19 mouse cellular contexts compared by ENCODE assay signal in the genomic region with DNA sequence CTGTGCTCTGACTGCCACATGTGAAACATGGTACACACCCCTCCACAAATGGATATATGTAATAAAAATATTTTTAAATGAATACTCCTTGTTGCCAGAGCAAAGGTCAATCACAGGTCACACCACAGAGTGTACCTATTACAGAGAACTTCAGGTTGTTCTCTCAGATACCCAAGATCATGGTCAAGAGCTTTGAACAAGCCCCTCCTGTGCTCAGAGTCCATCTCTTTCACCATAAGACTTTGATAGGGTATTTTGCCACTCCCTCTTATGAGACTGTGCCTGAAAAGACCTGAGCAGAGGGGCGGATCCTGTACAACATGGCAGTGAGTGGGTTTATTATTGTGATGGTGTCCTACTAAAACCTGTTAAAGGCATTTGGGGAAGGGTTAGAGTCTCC.
"Had no signal": no experiment of that assay in that cellular context is flagged by ENCODE, and none has a peak within 500 bp of the region (broad histone marks: within the 10 kb centered on the region; RNA-seq: fewer than 3 reads in every experiment).

No protein-coding gene starts in this region.

- H3K27ac ChIP-seq: heart, embryonic 10.5 days; hindbrain, embryonic 13.5 days; hindbrain, embryonic 15.5 days; hindbrain, postnatal 0 days; layer of hippocampus, adult 2 months; left cerebral cortex, adult 2 months; limb, embryonic 10.5 days; limb, embryonic 12.5 days; liver, embryonic 13.5 days had no signal

- H3K36me3 ChIP-seq: heart, embryonic 10.5 days; heart, embryonic 12.5 days; hindbrain, embryonic 13.5 days; hindbrain, embryonic 15.5 days; limb, embryonic 10.5 days; limb, embryonic 12.5 days; liver, embryonic 13.5 days had no signal

- H3K9me3 ChIP-seq: heart, embryonic 10.5 days; heart, embryonic 12.5 days; hindbrain, embryonic 13.5 days; hindbrain, embryonic 15.5 days; limb, embryonic 10.5 days; limb, embryonic 12.5 days; liver, embryonic 13.5 days had no signal

- H3K9ac ChIP-seq: heart, embryonic 12.5 days; hindbrain, embryonic 13.5 days; hindbrain, embryonic 15.5 days; limb, embryonic 12.5 days; liver, embryonic 13.5 days had no signal

- H3K4me3 ChIP-seq: heart, embryonic 10.5 days; heart, embryonic 12.5 days; hindbrain, embryonic 13.5 days; hindbrain, embryonic 15.5 days; layer of hippocampus, adult 2 months; left cerebral cortex, adult 2 months; limb, embryonic 10.5 days; limb, embryonic 12.5 days; liver, embryonic 13.5 days had no signal

- H3K4me2 ChIP-seq: heart, embryonic 12.5 days; hindbrain, embryonic 13.5 days; hindbrain, embryonic 15.5 days; limb, embryonic 12.5 days; liver, embryonic 11.5 days; liver, embryonic 13.5 days had no signal

- H3K27me3 ChIP-seq: heart, embryonic 12.5 days; hindbrain, embryonic 13.5 days; hindbrain, embryonic 15.5 days; limb, embryonic 12.5 days; liver, embryonic 13.5 days had no signal

- ATAC-seq: hindbrain, postnatal 0 days had no signal

- DNase-seq: gastrocnemius, postnatal 14 days; gastrocnemius, postnatal 36 days; kidney, adult 18-20 months; kidney, adult 8-10 months; kidney, postnatal 10 days; kidney, postnatal 25 days; kidney, postnatal 4 days; liver; liver, embryonic 13.5 days had no signal

- H3K4me1 ChIP-seq: heart, embryonic 10.5 days; limb, embryonic 10.5 days; liver, embryonic 13.5 days had no signal
